In genomic region chr5:135533431-135533830, GRCm38 (mm10) we compare ENCODE assay signal across 9 mouse cellular contexts. TPM values are rescaled to one million over a fixed set of nuclear protein-coding genes. Genes with fewer than 3 reads are reported as not detected.
DNase-seq lines count a peak whose midpoint lies in the region; ATAC-seq and TF ChIP-seq lines count a peak whose summit lies in the region.
"Had no signal": no experiment of that assay in that cellular context is flagged by ENCODE, and none has a peak within 500 bp of the region (broad histone marks: within the 10 kb centered on the region; RNA-seq: fewer than 3 reads in every experiment).

No protein-coding gene starts in this region.

- H3K4me2 ChIP-seq in heart, embryonic 16.5 days (ENCODE audit: low read depth, low read length) = 0 out of 2 replicates have a peak overlapping the region, but pooled peaks have one; percentile 12
- H3K4me2 ChIP-seq in lung, embryonic 16.5 days (ENCODE audit: low read depth, low read length) = no peak overlapping the region
- H3K4me2 ChIP-seq in forebrain, embryonic 12.5 days = no peak overlapping the region
- H3K4me2 ChIP-seq: hindbrain, embryonic 15.5 days had no signal

- no peak overlapping the region for H3K27ac ChIP-seq in ES-E14 (ENCODE audit: insufficient read depth, low read depth, low read length, poor library complexity, severe bottlenecking)
- peak overlapping the region; percentile 64 for H3K27ac ChIP-seq in heart, embryonic 16.5 days (ENCODE audit: low read length)
- H3K27ac ChIP-seq in lung, embryonic 16.5 days (ENCODE audit: low read length) = peak overlapping the region; percentile 73
- H3K27ac ChIP-seq in forebrain, embryonic 12.5 days = no peak overlapping the region
- H3K27ac ChIP-seq: hindbrain, embryonic 15.5 days had no signal

- H3K27me3 ChIP-seq in heart, embryonic 16.5 days (ENCODE audit: control insufficient read depth, insufficient read depth, low read length) = no peaks in the 10 kb centered on the region
- H3K27me3 ChIP-seq in lung, embryonic 16.5 days (ENCODE audit: control insufficient read depth, insufficient read depth, low read depth, low read length) = no peaks in the 10 kb centered on the region
- H3K27me3 ChIP-seq in forebrain, embryonic 12.5 days = no peaks in the 10 kb centered on the region
- H3K27me3 ChIP-seq: hindbrain, embryonic 15.5 days had no signal

- 42% methylated on average over 10 of the region's 10 CpGs for WGBS in heart, embryonic 16.5 days
- 32% methylated on average over 10 of the region's 10 CpGs for WGBS in lung, embryonic 16.5 days
- WGBS in forebrain, embryonic 12.5 days = 84% methylated on average over 10 of the region's 10 CpGs

- intact Hi-C loops in left cerebral cortex, postnatal 25 days (cut with DNase I) = no loop called here

- 0 out of 2 replicates have a peak overlapping the region, but pooled peaks have one; percentile 26 for H3K9ac ChIP-seq in ES-E14 (ENCODE audit: insufficient read depth, low read depth, low read length, poor library complexity, severe bottlenecking)
- H3K9ac ChIP-seq in heart, embryonic 16.5 days (ENCODE audit: low read length) = no peak overlapping the region
- 0 out of 2 replicates have a peak overlapping the region, but pooled peaks have one; percentile 25 for H3K9ac ChIP-seq in lung, embryonic 16.5 days (ENCODE audit: low read length)
- H3K9ac ChIP-seq in forebrain, embryonic 12.5 days = no peak overlapping the region
- H3K9ac ChIP-seq: hindbrain, embryonic 15.5 days had no signal

- DNase-seq in ES-E14 (ENCODE audit: low read depth, low spot score) = no peak
- peak; percentile 72 for DNase-seq in adrenal gland, postnatal 10 days
- DNase-seq in left cerebral cortex, postnatal 25 days (ENCODE audit: low spot score in 2 of 2) = no peak
- DNase-seq in thymus, postnatal 14 days = no peak

- H3K4me3 ChIP-seq in ES-E14 (ENCODE audit: insufficient read depth in 1 of 2, low read depth in 1 of 2, low read length in 2 of 2, poor library complexity in 1 of 2, severe bottlenecking in 1 of 2) = peak overlapping the region in 1 of 2 experiments; percentile 17; a peak in 1 of 4 replicates
- no peak overlapping the region for H3K4me3 ChIP-seq in heart, embryonic 16.5 days (ENCODE audit: low read length)
- H3K4me3 ChIP-seq in lung, embryonic 16.5 days (ENCODE audit: low read length) = no peak overlapping the region
- H3K4me3 ChIP-seq in forebrain, embryonic 12.5 days (replicated peaks) = no peak overlapping the region
- H3K4me3 ChIP-seq: hindbrain, embryonic 15.5 days had no signal

- H3K9me3 ChIP-seq in ES-E14 (ENCODE audit: control insufficient read depth, insufficient read depth, low read depth, low read length) = no peaks in the 10 kb centered on the region
- no peaks in the 10 kb centered on the region for H3K9me3 ChIP-seq in heart, embryonic 16.5 days (replicated peaks; ENCODE audit: control insufficient read depth, low read length)
- no peaks in the 10 kb centered on the region for H3K9me3 ChIP-seq in lung, embryonic 16.5 days (ENCODE audit: control insufficient read depth, low read length)
- H3K9me3 ChIP-seq in forebrain, embryonic 12.5 days = no peaks in the 10 kb centered on the region
- H3K9me3 ChIP-seq: hindbrain, embryonic 15.5 days had no signal

- H3K4me1 ChIP-seq in ES-E14 (ENCODE audit: control insufficient read depth in 2 of 2, insufficient read depth in 2 of 2, low read length in 2 of 2, poor library complexity in 1 of 2) = peaks cover 4 to 10% of the 10 kb centered on the region in 2 experiments; a peak in 1 of 4 replicates
- H3K4me1 ChIP-seq in heart, embryonic 16.5 days (ENCODE audit: control insufficient read depth, insufficient read depth, low read length) = peaks cover 17% of the 10 kb centered on the region
- peaks cover 12% of the 10 kb centered on the region for H3K4me1 ChIP-seq in lung, embryonic 16.5 days (replicated peaks; ENCODE audit: control insufficient read depth, insufficient read depth, low read length)
- no peaks in the 10 kb centered on the region for H3K4me1 ChIP-seq in forebrain, embryonic 12.5 days
- H3K4me1 ChIP-seq: hindbrain, embryonic 15.5 days had no signal

- ATAC-seq in heart, embryonic 16.5 days (replicated peaks; ENCODE audit: extremely low read depth, insufficient read depth, low FRiP score) = peak; percentile 64
- ATAC-seq in lung, embryonic 16.5 days (ENCODE audit: low read depth) = peak; percentile 80
- ATAC-seq in forebrain, embryonic 12.5 days (ENCODE audit: low FRiP score) = no peak

- no peaks in the 10 kb centered on the region for H3K36me3 ChIP-seq in ES-E14 (ENCODE audit: control insufficient read depth, insufficient read depth, low read length, poor library complexity, severe bottlenecking)
- no peaks in the 10 kb centered on the region for H3K36me3 ChIP-seq in heart, embryonic 16.5 days (ENCODE audit: control insufficient read depth, insufficient read depth)
- no peaks in the 10 kb centered on the region for H3K36me3 ChIP-seq in lung, embryonic 16.5 days (ENCODE audit: control insufficient read depth, insufficient read depth, low read length)
- H3K36me3 ChIP-seq in forebrain, embryonic 12.5 days (replicated peaks) = no peaks in the 10 kb centered on the region
- H3K36me3 ChIP-seq: hindbrain, embryonic 15.5 days had no signal

- in situ Hi-C loops in ES-E14 (cut with MboI; ENCODE audit: low sequenced_read_pairs in 2 of 2, unreplicated experiment in 2 of 2) = no loop called here

TF ChIP-seq in ES-E14, 5 proteins besides CTCF, POLR2A, EP300 and RAD21:
- TF ChIP-seq ZC3H11A (IDR thresholded peaks at IDR 0.05; ENCODE audit: borderline replicate concordance, low read depth, low read length) (no peak), MAFK (IDR thresholded peaks at IDR 0.05; ENCODE audit: insufficient read depth, low read depth, low read length) (no peak), CHD2 (IDR thresholded peaks at IDR 0.05; ENCODE audit: low read depth, low read length) (no peak), ZNF384 (IDR thresholded peaks at IDR 0.05; ENCODE audit: low read depth, low read length) (no peak)

RNA-seq across cellular contexts. Expression of gene Hip1, which starts 11.5 kb away (rescaled TPM):
- total RNA-seq in ES-E14 (2012; rRNA removed) = 42.9 and 55.5 TPM in 2 replicates
- total RNA-seq in adrenal gland, postnatal 10 days (2021) = 10 to 100 TPM; 33.7 to 39.3 TPM
- polyA plus RNA-seq in heart, embryonic 16.5 days (2015; fragmentation: Nextera tagmentation; extraction: Ambion mirVana) = 20.3 and 23.5 TPM in 2 replicates
- polyA plus RNA-seq in lung, embryonic 16.5 days (2015; fragmentation: Nextera tagmentation; extraction: Ambion mirVana) = 33.7 and 35.1 TPM in 2 replicates
- 58.7 and 64.2 TPM in 2 replicates for polyA plus RNA-seq in forebrain, embryonic 12.5 days (2016; fragmentation: Nextera tagmentation; extraction: Ambion mirVana)
- 10 to 100 TPM; 44.3 to 59.7 TPM for total RNA-seq in left cerebral cortex, postnatal 25 days (2021)

RNA-seq across cellular contexts. Expression of gene Ccl26, which starts 29.9 kb away (rescaled TPM):
- not detected in 2 replicates for total RNA-seq in ES-E14 (2012; rRNA removed)
- total RNA-seq in adrenal gland, postnatal 10 days (2021) = not detected
- not detected in 2 replicates for polyA plus RNA-seq in heart, embryonic 16.5 days (2015; fragmentation: Nextera tagmentation; extraction: Ambion mirVana)
- polyA plus RNA-seq in lung, embryonic 16.5 days (2015; fragmentation: Nextera tagmentation; extraction: Ambion mirVana) = not detected in 2 replicates
- polyA plus RNA-seq in forebrain, embryonic 12.5 days (2016; fragmentation: Nextera tagmentation; extraction: Ambion mirVana) = not detected in 2 replicates
- total RNA-seq in left cerebral cortex, postnatal 25 days (2021) = not detected
- total RNA-seq: adrenal gland, adult 18-20 months had no signal
- polyA plus RNA-seq: hindbrain, embryonic 15.5 days had no signal

RNA-seq across cellular contexts. Expression of gene Ccl24, which starts 39.4 kb away (rescaled TPM):
- not detected in 2 replicates for total RNA-seq in ES-E14 (2012; rRNA removed)
- total RNA-seq in adrenal gland, postnatal 10 days (2021) = 1 to 10 TPM; 3.6 to 4.0 TPM
- polyA plus RNA-seq in heart, embryonic 16.5 days (2015; fragmentation: Nextera tagmentation; extraction: Ambion mirVana) = 4.4 and 7.3 TPM in 2 replicates
- polyA plus RNA-seq in lung, embryonic 16.5 days (2015; fragmentation: Nextera tagmentation; extraction: Ambion mirVana) = 2.9 and 5.5 TPM in 2 replicates
- polyA plus RNA-seq in forebrain, embryonic 12.5 days (2016; fragmentation: Nextera tagmentation; extraction: Ambion mirVana) = 0.74 and 2.1 TPM in 2 replicates
- under 1 TPM; 0.46 to 0.50 TPM for total RNA-seq in left cerebral cortex, postnatal 25 days (2021)

Comparison
In these comparisons a context has a peak if more than half of its experiments do, and no peak if none do; other contexts are left out.
1. H3K27ac ChIP-seq: peak in heart, embryonic 16.5 days (single experiment) and lung, embryonic 16.5 days (single experiment); none in ES-E14 (single experiment) and forebrain, embryonic 12.5 days (single experiment).
2. H3K9ac ChIP-seq: peak in ES-E14 (single experiment) and lung, embryonic 16.5 days (single experiment); none in heart, embryonic 16.5 days (single experiment) and forebrain, embryonic 12.5 days (single experiment).